In the genomic region with DNA sequence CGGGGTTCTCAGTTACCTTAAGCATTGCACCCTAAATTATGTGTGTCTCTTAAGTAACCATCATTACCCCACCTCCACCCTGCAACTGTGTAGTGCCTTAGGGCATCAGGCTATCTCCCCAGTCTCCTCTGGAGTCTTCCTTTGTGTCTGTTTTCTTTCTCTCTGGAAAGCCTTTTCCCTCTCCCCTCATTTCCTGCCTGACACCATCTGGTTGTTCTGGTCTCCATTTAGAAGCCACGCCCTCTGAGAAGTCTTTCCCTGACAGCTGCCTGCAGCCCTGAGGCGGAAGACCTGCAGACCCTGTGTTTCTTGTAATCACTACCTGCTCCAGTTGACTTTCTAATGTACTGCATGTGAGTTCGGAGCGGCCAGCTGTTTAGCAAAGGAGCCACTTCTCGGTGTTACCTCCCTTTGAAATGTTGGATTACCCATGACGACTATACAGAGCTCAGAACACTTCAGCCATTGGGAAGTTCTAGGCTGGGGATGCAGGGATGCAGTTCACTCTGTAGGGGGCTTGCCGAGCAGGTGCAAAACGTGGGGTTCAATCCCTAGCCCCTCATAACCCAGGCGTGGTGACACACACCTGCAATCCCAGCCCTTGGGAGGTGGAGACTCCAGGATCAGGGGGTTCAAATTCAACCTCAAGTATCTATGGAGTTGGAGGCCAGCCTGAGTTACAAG, we compare ENCODE assay signal across 8 mouse cellular contexts. TPM values are rescaled to one million over a fixed set of nuclear protein-coding genes. Genes with fewer than 3 reads are reported as not detected.
DNase-seq lines count a peak whose midpoint lies in the region; ATAC-seq and TF ChIP-seq lines count a peak whose summit lies in the region.

No protein-coding gene starts in this region.

- DNase-seq in lung, embryonic 14.5 days, result peak; percentile 70
- DNase-seq in lung, postnatal 25 days (ENCODE audit: low spot score), result no peak
- DNase-seq in limb, embryonic 11.5 days (ENCODE audit: low spot score), result peak; percentile 78
- peak; percentile 74 for DNase-seq in retina, postnatal 1 day
- DNase-seq in urinary bladder, postnatal 14 days (ENCODE audit: low spot score), result no peak
- DNase-seq in layer of hippocampus, postnatal 36 days, result no peak

- no peak overlapping the region for H3K4me3 ChIP-seq in lung, embryonic 14.5 days (ENCODE audit: low read depth, low read length)
- H3K4me3 ChIP-seq in embryonic facial prominence, embryonic 15.5 days (replicated peaks), result peak overlapping the region; percentile 7; the same call in 1 of the 2 replicates
- H3K4me3 ChIP-seq in limb, embryonic 11.5 days (ENCODE audit: low read depth, low read length), result no peak overlapping the region

- no peaks in the 10 kb centered on the region for H3K36me3 ChIP-seq in lung, embryonic 14.5 days (ENCODE audit: insufficient read depth)
- H3K36me3 ChIP-seq in embryonic facial prominence, embryonic 15.5 days, result no peaks in the 10 kb centered on the region
- no peaks in the 10 kb centered on the region for H3K36me3 ChIP-seq in limb, embryonic 11.5 days (ENCODE audit: control insufficient read depth, insufficient read depth, low read length)

- no peak for ATAC-seq in lung, embryonic 14.5 days (ENCODE audit: insufficient read depth)
- peak; percentile 45; the same call in 1 of the 2 replicates for ATAC-seq in embryonic facial prominence, embryonic 15.5 days (ENCODE audit: insufficient number of reproducible peaks, low FRiP score, low TSS enrichment, low read depth)
- peak; percentile 76 for ATAC-seq in limb, embryonic 11.5 days (ENCODE audit: insufficient number of reproducible peaks, low FRiP score, low TSS enrichment, low read depth)
- ATAC-seq in cerebellum, adult (ENCODE audit: insufficient number of reproducible peaks, low FRiP score, low TSS enrichment), result no peak

- no peaks in the 10 kb centered on the region for H3K27me3 ChIP-seq in lung, embryonic 14.5 days (ENCODE audit: insufficient read depth, low read length)
- no peaks in the 10 kb centered on the region for H3K27me3 ChIP-seq in embryonic facial prominence, embryonic 15.5 days
- H3K27me3 ChIP-seq in limb, embryonic 11.5 days (ENCODE audit: control insufficient read depth, insufficient read depth, low read length), result no peaks in the 10 kb centered on the region

- WGBS in lung, embryonic 14.5 days, result 8% methylated on average over 10 of the region's 10 CpGs
- WGBS in embryonic facial prominence, embryonic 15.5 days, result 5% methylated on average over 10 of the region's 10 CpGs
- under 1% methylated on average over 10 of the region's 10 CpGs for WGBS in limb, embryonic 11.5 days

- H3K9ac ChIP-seq in lung, embryonic 14.5 days, result no peak overlapping the region
- H3K9ac ChIP-seq in embryonic facial prominence, embryonic 15.5 days, result no peak overlapping the region
- no peak overlapping the region for H3K9ac ChIP-seq in limb, embryonic 11.5 days (ENCODE audit: low read length)

- TF ChIP-seq CTCF in lung, embryonic 14.5 days (IDR thresholded peaks at IDR 0.05; ENCODE audit: low read depth), result no peak

- H3K27ac ChIP-seq in lung, embryonic 14.5 days (ENCODE audit: low read depth), result peak overlapping the region; percentile 44; the same call in 1 of the 2 replicates
- H3K27ac ChIP-seq in embryonic facial prominence, embryonic 15.5 days (replicated peaks), result peak overlapping the region; percentile 85
- H3K27ac ChIP-seq in limb, embryonic 11.5 days (replicated peaks; ENCODE audit: low read depth, low read length), result peak overlapping the region; percentile 94

- H3K4me2 ChIP-seq in lung, embryonic 14.5 days, result peak overlapping the region; percentile 10
- peak overlapping the region; percentile 34 for H3K4me2 ChIP-seq in embryonic facial prominence, embryonic 15.5 days (replicated peaks)
- H3K4me2 ChIP-seq in limb, embryonic 11.5 days (ENCODE audit: low read depth, severe bottlenecking), result peak overlapping the region; percentile 25; the same call in 1 of the 2 replicates

- no peaks in the 10 kb centered on the region for H3K9me3 ChIP-seq in lung, embryonic 14.5 days (ENCODE audit: low read depth, low read length)
- H3K9me3 ChIP-seq in embryonic facial prominence, embryonic 15.5 days (replicated peaks), result no peaks in the 10 kb centered on the region
- H3K9me3 ChIP-seq in limb, embryonic 11.5 days (ENCODE audit: control insufficient read depth, low read length), result no peaks in the 10 kb centered on the region

- H3K4me1 ChIP-seq in lung, embryonic 14.5 days (ENCODE audit: insufficient read depth), result peaks cover 16% of the 10 kb centered on the region
- H3K4me1 ChIP-seq in embryonic facial prominence, embryonic 15.5 days, result peaks cover 50% of the 10 kb centered on the region
- peaks cover 34% of the 10 kb centered on the region for H3K4me1 ChIP-seq in limb, embryonic 11.5 days (ENCODE audit: control insufficient read depth, insufficient read depth, low read length)

RNA-seq across cellular contexts. Expression of a gene that starts 9.2 kb away (rescaled TPM):
- polyA plus RNA-seq in lung, embryonic 14.5 days (2014; fragmentation: Nextera tagmentation; extraction: Ambion mirVana), result 286 and 291 TPM in 2 replicates
- 263 and 264 TPM in 2 replicates for polyA plus RNA-seq in embryonic facial prominence, embryonic 15.5 days (2015; fragmentation: Nextera tagmentation; extraction: Ambion mirVana)
- polyA plus RNA-seq in limb, embryonic 11.5 days (2014; fragmentation: Nextera tagmentation; extraction: Ambion mirVana), result 417 and 433 TPM in 2 replicates
- 10 to 100 TPM; 85.8 to 88.9 TPM for total RNA-seq in layer of hippocampus, postnatal 36 days (2021)

RNA-seq across cellular contexts. Expression of a gene that starts 17.0 kb away (rescaled TPM):
- polyA plus RNA-seq in lung, embryonic 14.5 days (2014; fragmentation: Nextera tagmentation; extraction: Ambion mirVana), result 1,568 and 1,614 TPM in 2 replicates
- 1,800 and 1,802 TPM in 2 replicates for polyA plus RNA-seq in embryonic facial prominence, embryonic 15.5 days (2015; fragmentation: Nextera tagmentation; extraction: Ambion mirVana)
- polyA plus RNA-seq in limb, embryonic 11.5 days (2014; fragmentation: Nextera tagmentation; extraction: Ambion mirVana), result 1,968 and 2,035 TPM in 2 replicates
- total RNA-seq in layer of hippocampus, postnatal 36 days (2021), result 100 to 1,000 TPM; 813 to 849 TPM

RNA-seq across cellular contexts. Expression of a gene that starts 23.2 kb away (rescaled TPM):
- polyA plus RNA-seq in lung, embryonic 14.5 days (2014; fragmentation: Nextera tagmentation; extraction: Ambion mirVana), result 35.0 and 37.5 TPM in 2 replicates
- 28.7 and 33.9 TPM in 2 replicates for polyA plus RNA-seq in embryonic facial prominence, embryonic 15.5 days (2015; fragmentation: Nextera tagmentation; extraction: Ambion mirVana)
- polyA plus RNA-seq in limb, embryonic 11.5 days (2014; fragmentation: Nextera tagmentation; extraction: Ambion mirVana), result 42.5 and 46.7 TPM in 2 replicates
- 10 to 100 TPM; 20.9 to 22.0 TPM for total RNA-seq in layer of hippocampus, postnatal 36 days (2021)

RNA-seq across cellular contexts. Expression of a gene that starts 23.2 kb away (rescaled TPM):
- 61.9 and 62.6 TPM in 2 replicates for polyA plus RNA-seq in lung, embryonic 14.5 days (2014; fragmentation: Nextera tagmentation; extraction: Ambion mirVana)
- 56.4 and 66.2 TPM in 2 replicates for polyA plus RNA-seq in embryonic facial prominence, embryonic 15.5 days (2015; fragmentation: Nextera tagmentation; extraction: Ambion mirVana)
- 59.8 and 64.4 TPM in 2 replicates for polyA plus RNA-seq in limb, embryonic 11.5 days (2014; fragmentation: Nextera tagmentation; extraction: Ambion mirVana)
- 10 to 100 TPM; 24.8 to 29.2 TPM for total RNA-seq in layer of hippocampus, postnatal 36 days (2021)

RNA-seq across cellular contexts. Expression of a gene that starts 31.0 kb away (rescaled TPM):
- polyA plus RNA-seq in lung, embryonic 14.5 days (2014; fragmentation: Nextera tagmentation; extraction: Ambion mirVana), result 842 and 846 TPM in 2 replicates
- 850 and 892 TPM in 2 replicates for polyA plus RNA-seq in embryonic facial prominence, embryonic 15.5 days (2015; fragmentation: Nextera tagmentation; extraction: Ambion mirVana)
- 712 and 734 TPM in 2 replicates for polyA plus RNA-seq in limb, embryonic 11.5 days (2014; fragmentation: Nextera tagmentation; extraction: Ambion mirVana)
- total RNA-seq in layer of hippocampus, postnatal 36 days (2021), result 100 to 1,000 TPM; 708 to 783 TPM

Comparison
In these comparisons a context has a peak if more than half of its experiments do, and no peak if none do; other contexts are left out.
1. DNase-seq: peak in lung, embryonic 14.5 days (single experiment), limb, embryonic 11.5 days (single experiment) and retina, postnatal 1 day (single experiment); none in lung, postnatal 25 days (single experiment), urinary bladder, postnatal 14 days (single experiment) and layer of hippocampus, postnatal 36 days (0 of 2).
2. ATAC-seq: peak in embryonic facial prominence, embryonic 15.5 days (single experiment) and limb, embryonic 11.5 days (single experiment); none in lung, embryonic 14.5 days (single experiment) and cerebellum, adult (single experiment).
3. H3K27ac ChIP-seq: peak in every context shown above with its lines; median percentile 94 in limb, embryonic 11.5 days; 85 in embryonic facial prominence, embryonic 15.5 days; 44 in lung, embryonic 14.5 days.
4. Peak in every context shown above with its lines, with median percentiles within 50 percentile points of each other: H3K4me2 ChIP-seq.